Mouse (Mus musculus): ENCODE results near the gene Eif3k. TPM values are rescaled to one million over a fixed set of nuclear protein-coding genes. Genes with fewer than 3 reads are reported as not detected.

The Eif3k gene
- polyA plus RNA-seq, 1 experiment = 429 TPM

GRCm38 (mm10) chr7:28973025-28973424 lies 8.6 kb downstream of the Eif3k start:
- Histone ChIP-seq H3K79me3 (ENCODE audit: low read depth) (no peaks in the 10 kb centered on the region), H3ac (ENCODE audit: control insufficient read depth, insufficient read length, low read depth) (no peak overlapping the region), H3K36me3 (ENCODE audit: control insufficient read depth, insufficient read depth) (peaks cover 25% of the 10 kb centered on the region), H3K27me3 (ENCODE audit: control insufficient read depth, insufficient read depth, insufficient read length) (no peaks in the 10 kb centered on the region), H3K79me2 (ENCODE audit: control insufficient read depth, insufficient read depth) (no peaks in the 10 kb centered on the region), H3K4me3 (ENCODE audit: insufficient read depth, poor library complexity, severe bottlenecking) (no peak overlapping the region)
- TF ChIP-seq CEBPB (IDR thresholded peaks at IDR 0.05; ENCODE audit: low read depth) (no peak), FOSL1 (IDR thresholded peaks at IDR 0.05; ENCODE audit: insufficient read depth, low read length, poor library complexity, severe bottlenecking) (no peak), MYOD1 (IDR thresholded peaks at IDR 0.05; ENCODE audit: control insufficient read depth, insufficient read length, low read depth) (no peak), CTCF (IDR thresholded peaks at IDR 0.05; ENCODE audit: control insufficient read depth, insufficient read depth, insufficient read length) (no peak), USF1 (IDR thresholded peaks at IDR 0.05; ENCODE audit: low read depth) (no peak), MAX (IDR thresholded peaks at IDR 0.05) (no peak), MYOG (IDR thresholded peaks at IDR 0.05; ENCODE audit: control insufficient read depth, extremely low read depth, insufficient read length) (no peak)

- H3K79me2 ChIP-seq (ENCODE audit: control insufficient read depth, insufficient read depth) = no peaks in the 10 kb centered on the region
- TF ChIP-seq USF1 (IDR thresholded peaks at IDR 0.05; ENCODE audit: low read depth) (no peak), FOSL1 (IDR thresholded peaks at IDR 0.05; ENCODE audit: insufficient read depth, low read length, poor library complexity, severe bottlenecking) (no peak), MYOD1 (IDR thresholded peaks at IDR 0.05; ENCODE audit: control insufficient read depth, insufficient read length, low read depth) (no peak), MAX (IDR thresholded peaks at IDR 0.05) (no peak), CEBPB (IDR thresholded peaks at IDR 0.05; ENCODE audit: low read depth) (no peak), CTCF (IDR thresholded peaks at IDR 0.05; ENCODE audit: control insufficient read depth, insufficient read depth, insufficient read length) (no peak), MYOG (IDR thresholded peaks at IDR 0.05; ENCODE audit: control insufficient read depth, extremely low read depth, insufficient read length) (no peak)
- H3K36me3 ChIP-seq (ENCODE audit: control insufficient read depth, insufficient read depth) = peaks cover 21% of the 10 kb centered on the region
- peak overlapping the region; percentile 52 for H3ac ChIP-seq (ENCODE audit: control insufficient read depth, insufficient read length, low read depth)
- no peaks in the 10 kb centered on the region for H3K27me3 ChIP-seq (ENCODE audit: control insufficient read depth, insufficient read depth, insufficient read length)
- no peaks in the 10 kb centered on the region for H3K79me3 ChIP-seq (ENCODE audit: low read depth)
- no peak overlapping the region for H3K4me3 ChIP-seq (ENCODE audit: insufficient read depth, poor library complexity, severe bottlenecking)
These were observed 9.1 kb downstream of the Eif3k start for GRCm38 (mm10) chr7:28972542-28972985.

- Histone ChIP-seq H3K79me2 (ENCODE audit: control insufficient read depth, insufficient read depth) (no peaks in the 10 kb centered on the region), H3ac (ENCODE audit: control insufficient read depth, insufficient read length, low read depth) (no peak overlapping the region), H3K27me3 (ENCODE audit: control insufficient read depth, insufficient read depth, insufficient read length) (no peaks in the 10 kb centered on the region), H3K36me3 (ENCODE audit: control insufficient read depth, insufficient read depth) (peaks cover 14% of the 10 kb centered on the region), H3K79me3 (ENCODE audit: low read depth) (no peaks in the 10 kb centered on the region), H3K4me3 (ENCODE audit: insufficient read depth, poor library complexity, severe bottlenecking) (no peak overlapping the region)
- TF ChIP-seq FOSL1 (IDR thresholded peaks at IDR 0.05; ENCODE audit: insufficient read depth, low read length, poor library complexity, severe bottlenecking) = no peak
- TF ChIP-seq USF1 (IDR thresholded peaks at IDR 0.05; ENCODE audit: low read depth) = no peak
- TF ChIP-seq CTCF (IDR thresholded peaks at IDR 0.05; ENCODE audit: control insufficient read depth, insufficient read depth, insufficient read length) = no peak
- TF ChIP-seq MYOD1 (IDR thresholded peaks at IDR 0.05; ENCODE audit: control insufficient read depth, insufficient read length, low read depth) = peak; percentile 88
- TF ChIP-seq MYOG (IDR thresholded peaks at IDR 0.05; ENCODE audit: control insufficient read depth, extremely low read depth, insufficient read length) = no peak
- TF ChIP-seq MAX (IDR thresholded peaks at IDR 0.05) = no peak
- TF ChIP-seq CEBPB (IDR thresholded peaks at IDR 0.05; ENCODE audit: low read depth) = no peak
These were observed 9.8 kb downstream of the Eif3k start for GRCm38 (mm10) chr7:28971770-28972269.

DNA sequence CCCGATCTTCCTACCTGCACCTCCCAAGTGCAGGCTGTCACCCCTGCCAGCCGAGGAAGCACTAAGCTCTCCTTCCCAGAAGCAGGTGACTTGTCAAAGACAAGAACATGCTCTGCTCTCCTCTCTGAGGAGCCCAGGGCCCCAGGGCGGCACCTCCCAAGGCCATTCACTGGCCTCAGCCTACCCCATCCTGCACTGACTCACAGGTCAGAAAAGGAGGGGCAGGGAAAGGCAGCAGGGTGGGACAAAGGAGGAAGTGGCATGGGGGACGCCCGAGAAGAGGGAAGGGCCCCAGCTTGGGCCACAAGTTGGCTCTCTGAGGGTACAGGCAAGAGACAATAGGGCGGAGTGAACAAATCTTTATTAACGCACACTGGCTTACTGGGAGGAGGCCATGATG lies 10.6 kb downstream of the Eif3k start:
- no peak for TF ChIP-seq CTCF (IDR thresholded peaks at IDR 0.05; ENCODE audit: control insufficient read depth, insufficient read depth, insufficient read length)
- TF ChIP-seq MAX (IDR thresholded peaks at IDR 0.05) = no peak
- TF ChIP-seq MYOG (IDR thresholded peaks at IDR 0.05; ENCODE audit: control insufficient read depth, extremely low read depth, insufficient read length) = no peak
- TF ChIP-seq MYOD1 (IDR thresholded peaks at IDR 0.05; ENCODE audit: control insufficient read depth, insufficient read length, low read depth) = no peak
- TF ChIP-seq CEBPB (IDR thresholded peaks at IDR 0.05; ENCODE audit: low read depth) = no peak
- no peak for TF ChIP-seq USF1 (IDR thresholded peaks at IDR 0.05; ENCODE audit: low read depth)
- no peak for TF ChIP-seq FOSL1 (IDR thresholded peaks at IDR 0.05; ENCODE audit: insufficient read depth, low read length, poor library complexity, severe bottlenecking)
- Histone ChIP-seq H3K4me3 (ENCODE audit: insufficient read depth, poor library complexity, severe bottlenecking) (no peak overlapping the region), H3K27me3 (ENCODE audit: control insufficient read depth, insufficient read depth, insufficient read length) (no peaks in the 10 kb centered on the region), H3K79me2 (ENCODE audit: control insufficient read depth, insufficient read depth) (no peaks in the 10 kb centered on the region), H3K36me3 (ENCODE audit: control insufficient read depth, insufficient read depth) (peaks cover 11% of the 10 kb centered on the region), H3K79me3 (ENCODE audit: low read depth) (no peaks in the 10 kb centered on the region), H3ac (ENCODE audit: control insufficient read depth, insufficient read length, low read depth) (no peak overlapping the region)

DNA sequence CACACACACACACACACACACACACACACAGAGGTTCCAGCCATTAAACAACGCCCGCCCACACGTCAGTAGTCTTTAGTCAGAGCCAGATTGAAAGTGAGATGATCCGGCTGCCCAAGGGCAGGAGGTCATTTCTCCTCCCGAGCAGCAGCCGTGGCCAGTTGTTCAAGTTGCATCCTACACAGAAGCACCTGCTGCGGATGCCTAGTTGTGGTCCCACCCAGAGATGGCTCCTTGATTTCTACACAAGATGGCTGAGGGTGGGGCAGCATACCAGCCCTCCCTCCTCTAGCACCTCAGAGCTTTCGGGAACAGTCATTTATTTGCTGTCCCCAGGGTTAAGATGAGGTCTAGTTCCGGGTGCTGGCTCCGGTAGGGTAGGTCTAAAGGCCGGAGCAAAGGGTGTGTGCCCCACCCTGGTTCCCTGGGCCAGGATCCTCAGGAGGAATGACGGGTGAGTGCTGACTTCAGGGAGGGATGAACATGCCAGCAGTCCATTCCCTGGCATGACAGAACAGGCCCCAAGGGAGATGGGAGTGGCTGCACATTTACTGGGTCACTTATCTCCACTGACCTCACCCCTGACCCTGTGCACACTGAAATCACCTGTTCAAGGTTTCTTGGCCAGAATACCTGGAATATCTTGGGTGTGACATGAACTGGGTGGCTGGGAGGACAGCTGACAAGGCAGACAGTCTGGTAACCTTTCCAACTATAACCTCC lies 11.8 kb downstream of the Eif3k start:
- H3K4me3 ChIP-seq (ENCODE audit: insufficient read depth, poor library complexity, severe bottlenecking) = no peak overlapping the region
- no peak for TF ChIP-seq CEBPB (IDR thresholded peaks at IDR 0.05; ENCODE audit: low read depth)
- no peak for TF ChIP-seq MAX (IDR thresholded peaks at IDR 0.05)
- TF ChIP-seq MYOD1 (IDR thresholded peaks at IDR 0.05; ENCODE audit: control insufficient read depth, insufficient read length, low read depth) = peak; percentile 52
- H3K79me3 ChIP-seq (ENCODE audit: low read depth) = no peaks in the 10 kb centered on the region
- H3K36me3 ChIP-seq (ENCODE audit: control insufficient read depth, insufficient read depth) = peaks cover 11% of the 10 kb centered on the region
- no peaks in the 10 kb centered on the region for H3K27me3 ChIP-seq (ENCODE audit: control insufficient read depth, insufficient read depth, insufficient read length)
- H3K79me2 ChIP-seq (ENCODE audit: control insufficient read depth, insufficient read depth) = no peaks in the 10 kb centered on the region
- H3ac ChIP-seq (ENCODE audit: control insufficient read depth, insufficient read length, low read depth) = no peak overlapping the region

Data from C2C12 (cell line).